Mouse (Mus musculus) heart, postnatal 4 days (tissue): Measurements from ENCODE around the gene Vps37c. TPM values are rescaled to one million over a fixed set of nuclear protein-coding genes. Genes with fewer than 3 reads are reported as not detected.

Source experiments
- DNase-seq: peaks from one replicate; pipeline ENCODE4 v3.0.0; 2021
- total RNA-seq, 2 experiments: library from RNA; stranded (reverse); gene quantifications; 2 replicates each; pipeline ENCODE4 v1.2.3; 2021

Gene Vps37c
- total RNA-seq: 10 to 100 TPM; 26.1 to 27.9 TPM

GRCm38 (mm10) chr19:10688537-10689352 lies at the start of gene Vps37c:
TSS of gene Vps37c (plus strand) at chr19:10688735.
- DNase-seq: peak; percentile 97

- no peak for DNase-seq
Measured at GRCm38 (mm10) chr19:10640080-10640479, 48.5 kb upstream of the Vps37c start.

GRCm38 (mm10) chr19:10640589-10641378 lies 47.8 kb upstream of the Vps37c start:
- no peak for DNase-seq

GRCm38 (mm10) chr19:10645616-10646015 lies 42.9 kb upstream of the Vps37c start:
- peak; percentile 33 for DNase-seq

GRCm38 (mm10) chr19:10648156-10648555 lies 40.4 kb upstream of the Vps37c start:
- no peak for DNase-seq

- no peak for DNase-seq
Measured at GRCm38 (mm10) chr19:10656058-10656457, 32.5 kb upstream of the Vps37c start.

- no peak for DNase-seq
Measured at GRCm38 (mm10) chr19:10657742-10658141, 30.8 kb upstream of the Vps37c start.

GRCm38 (mm10) chr19:10658406-10658805 lies 30.1 kb upstream of the Vps37c start:
- no peak for DNase-seq

GRCm38 (mm10) chr19:10661373-10661772 lies 27.2 kb upstream of the Vps37c start:
- DNase-seq: no peak

GRCm38 (mm10) chr19:10661919-10662318 lies 26.6 kb upstream of the Vps37c start:
- no peak for DNase-seq

- DNase-seq: no peak
Measured at GRCm38 (mm10) chr19:10662665-10663064, 25.9 kb upstream of the Vps37c start.

- DNase-seq: no peak
Measured at GRCm38 (mm10) chr19:10665093-10665492, 23.4 kb upstream of the Vps37c start.

- DNase-seq: peak; percentile 81
Measured at GRCm38 (mm10) chr19:10665499-10665898, 23.0 kb upstream of the Vps37c start.

- no peak for DNase-seq
Measured at GRCm38 (mm10) chr19:10671319-10671718, 17.2 kb upstream of the Vps37c start.

GRCm38 (mm10) chr19:10671854-10672417 lies 16.6 kb upstream of the Vps37c start:
- DNase-seq: no peak

- no peak for DNase-seq
Measured at GRCm38 (mm10) chr19:10673275-10673674, 15.3 kb upstream of the Vps37c start.

GRCm38 (mm10) chr19:10676656-10677055 lies 11.9 kb upstream of the Vps37c start:
- no peak for DNase-seq

- DNase-seq: peak; percentile 91
Measured at GRCm38 (mm10) chr19:10677915-10678771, 10.4 kb upstream of the Vps37c start, which contains the start of gene Pga5. TSS of gene Pga5 (minus strand) at chr19:10678071.

- no peak for DNase-seq
Measured at GRCm38 (mm10) chr19:10678772-10679067, 9.8 kb upstream of the Vps37c start.

GRCm38 (mm10) chr19:10681571-10681970 lies 7.0 kb upstream of the Vps37c start:
- DNase-seq: no peak

GRCm38 (mm10) chr19:10685081-10685480 lies 3.5 kb upstream of the Vps37c start:
- DNase-seq: no peak

GRCm38 (mm10) chr19:10685727-10686126 lies 2.8 kb upstream of the Vps37c start:
- no peak for DNase-seq
